Mouse (Mus musculus): Measurements from ENCODE around the gene Ccnd1. TPM values are rescaled to one million over a fixed set of nuclear protein-coding genes. Genes with fewer than 3 reads are reported as not detected.
"Not testable (repeated sequence)": the region's sequence is repeated elsewhere in the genome, so short reads cannot be mapped to it uniquely, and the experiment has no call there.

Gene Ccnd1
- polyA plus RNA-seq, 1 experiment from 2014 or later, result 89.9 TPM

GRCm38 (mm10) chr7:144890661-144891060 lies 49.1 kb downstream of the Ccnd1 start:
- H3K36me3 ChIP-seq; H3K27ac ChIP-seq (ENCODE audit: poor library complexity, severe bottlenecking); H3K4me3 ChIP-seq; H3K9ac ChIP-seq; H3K4me2 ChIP-seq; ATAC-seq (ENCODE audit: insufficient number of reproducible peaks, low FRiP score); H3K9me3 ChIP-seq (replicated peaks): not testable (repeated sequence)
- WGBS, result 57% methylated on average over 1 of the region's 1 CpGs
- Histone ChIP-seq H3K4me1 (replicated peaks) (peaks cover 15% of the 10 kb centered on the region), H3K27me3 (replicated peaks) (peaks cover 59% of the 10 kb centered on the region)

DNA sequence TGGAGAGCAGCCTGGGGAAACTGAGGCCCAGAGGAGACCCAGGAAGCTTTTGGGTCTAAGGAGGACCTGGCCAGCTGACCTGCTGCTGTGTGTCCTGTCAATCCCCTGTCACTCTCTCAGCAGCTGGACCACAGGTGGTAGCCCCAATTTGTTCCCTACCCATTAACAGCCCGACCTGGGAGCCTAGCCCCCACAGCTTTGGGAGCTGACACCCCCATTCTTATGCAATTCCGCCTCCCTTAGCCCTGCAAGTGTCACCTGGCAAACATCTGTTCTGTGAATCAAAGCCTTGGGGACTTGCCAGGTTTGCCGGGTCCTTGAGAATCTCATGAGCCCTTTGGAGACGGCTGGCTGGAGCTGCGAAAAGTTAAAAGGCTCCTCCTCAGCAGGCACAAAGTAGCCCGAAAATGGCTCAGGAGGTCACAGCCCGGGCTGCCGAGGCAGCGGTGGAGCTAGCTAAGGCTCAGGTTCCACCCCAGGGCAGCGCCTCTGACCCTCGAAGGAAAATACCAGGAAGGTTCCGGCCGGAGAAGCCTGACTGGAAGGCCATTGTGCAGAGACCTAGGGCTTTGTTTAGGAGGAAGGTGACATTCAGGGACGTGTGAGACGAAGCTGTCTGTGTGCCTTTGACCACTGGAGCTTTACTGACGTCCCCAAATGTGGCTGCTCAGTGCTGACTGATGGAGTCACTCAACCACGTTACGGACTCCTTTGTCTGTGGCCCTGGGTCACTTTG lies 51.0 kb downstream of the Ccnd1 start:
- H3K4me2 ChIP-seq, result peak overlapping the region; percentile 26; the same call in 1 of the 2 replicates

GRCm38 (mm10) chr7:144887672-144888071 lies 52.1 kb downstream of the Ccnd1 start:
- Histone ChIP-seq H3K4me1 (replicated peaks) (peaks cover 26% of the 10 kb centered on the region), H3K4me3 (no peak overlapping the region), H3K27ac (ENCODE audit: poor library complexity, severe bottlenecking) (no peak overlapping the region), H3K36me3 (no peaks in the 10 kb centered on the region), H3K9ac (no peak overlapping the region), H3K9me3 (replicated peaks) (peaks cover 3% of the 10 kb centered on the region; the same call in 1 of the 2 replicates), H3K27me3 (replicated peaks) (peaks cover 46% of the 10 kb centered on the region), H3K4me2 (no peak overlapping the region)
- whole genome bisulfite sequencing, result 65% methylated on average over 2 of the region's 2 CpGs
- ATAC-seq (ENCODE audit: insufficient number of reproducible peaks, low FRiP score), result no peak

More for the DNA sequence above, 51.0 kb downstream of the Ccnd1 start:
- H3K27ac ChIP-seq (ENCODE audit: poor library complexity, severe bottlenecking), result no peak overlapping the region
- no peak for ATAC-seq (ENCODE audit: insufficient number of reproducible peaks, low FRiP score)
- peaks cover 3% of the 10 kb centered on the region; the same call in 1 of the 2 replicates for H3K9me3 ChIP-seq (replicated peaks)
- peaks cover 46% of the 10 kb centered on the region for H3K27me3 ChIP-seq (replicated peaks)
- peaks cover 18% of the 10 kb centered on the region for H3K4me1 ChIP-seq (replicated peaks)
- H3K9ac ChIP-seq, result no peak overlapping the region
- H3K4me3 ChIP-seq, result no peak overlapping the region
- no peaks in the 10 kb centered on the region for H3K36me3 ChIP-seq
- 7% methylated on average over 18 of the region's 18 CpGs for WGBS

- Histone ChIP-seq H3K9me3 (replicated peaks) (no peaks in the 10 kb centered on the region), H3K4me2 (no peak overlapping the region), H3K4me1 (replicated peaks) (peaks cover 18% of the 10 kb centered on the region), H3K27ac (ENCODE audit: poor library complexity, severe bottlenecking) (no peak overlapping the region), H3K9ac (no peak overlapping the region), H3K27me3 (replicated peaks) (peaks cover 19% of the 10 kb centered on the region), H3K4me3 (no peak overlapping the region), H3K36me3 (no peaks in the 10 kb centered on the region)
- WGBS, result 38% methylated on average over 2 of the region's 2 CpGs
- no peak for ATAC-seq (ENCODE audit: insufficient number of reproducible peaks, low FRiP score)
Measured at GRCm38 (mm10) chr7:144883106-144883505, 56.6 kb downstream of the Ccnd1 start.

Other genes starting within 250 kb of the Ccnd1 start
- 12.7 and 13.4 TPM in 2 replicates for gene Ano1, start 188.0 kb downstream of the Ccnd1 start, polyA plus RNA-seq (2016; fragmentation: Nextera tagmentation; extraction: Ambion mirVana)
- gene Fgf3, start 101.8 kb downstream of the Ccnd1 start, polyA plus RNA-seq (2016; fragmentation: Nextera tagmentation; extraction: Ambion mirVana), result 0.13 and 0.20 TPM in 2 replicates
- not detected in 2 replicates for gene Fgf4, start 92.6 kb downstream of the Ccnd1 start, polyA plus RNA-seq (2016; fragmentation: Nextera tagmentation; extraction: Ambion mirVana)
- 0.10 TPM in 1 of 2 replicates, not detected in the other for gene Fgf15, start 43.4 kb downstream of the Ccnd1 start, polyA plus RNA-seq (2016; fragmentation: Nextera tagmentation; extraction: Ambion mirVana)
- gene LTO1, start 24.8 kb downstream of the Ccnd1 start, polyA plus RNA-seq (2016; fragmentation: Nextera tagmentation; extraction: Ambion mirVana), result 20.1 and 21.4 TPM in 2 replicates

Data from heart, embryonic 12.5 days (tissue).